Mouse (Mus musculus): ENCODE measurements at regions not wholly inside any gene's neighbourhood (a gene's known extent, or its start where the extent isn't known, plus 50 kb on each side); places are given as distances from the start of the nearest gene placed in this dataset.
A peak's percentile ranks its signal among the peaks of the same experiment; 100 is the strongest.

DNA sequence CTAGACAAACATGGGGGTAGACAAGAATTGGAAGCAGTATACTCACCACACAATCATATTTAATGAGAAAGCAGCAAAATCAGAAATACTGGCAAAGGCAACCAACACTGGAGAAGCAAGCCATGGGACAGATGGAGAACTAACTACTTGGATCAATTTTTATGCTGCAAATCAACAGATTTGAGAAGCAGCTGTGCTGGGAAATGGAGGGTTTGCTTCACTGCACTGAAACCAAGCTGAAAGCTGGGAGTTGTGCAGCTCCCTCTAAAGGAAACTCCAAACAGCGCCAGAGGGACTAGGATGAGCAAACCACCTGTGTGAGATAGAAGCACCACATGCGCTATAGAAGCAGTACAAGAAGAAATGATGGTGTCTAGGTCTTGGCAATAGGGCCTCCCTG lies 1246.0 kb downstream of the Lrfn5 start:
- DNase-seq (ENCODE audit: extremely low read depth, low read depth), result no peak

DNA sequence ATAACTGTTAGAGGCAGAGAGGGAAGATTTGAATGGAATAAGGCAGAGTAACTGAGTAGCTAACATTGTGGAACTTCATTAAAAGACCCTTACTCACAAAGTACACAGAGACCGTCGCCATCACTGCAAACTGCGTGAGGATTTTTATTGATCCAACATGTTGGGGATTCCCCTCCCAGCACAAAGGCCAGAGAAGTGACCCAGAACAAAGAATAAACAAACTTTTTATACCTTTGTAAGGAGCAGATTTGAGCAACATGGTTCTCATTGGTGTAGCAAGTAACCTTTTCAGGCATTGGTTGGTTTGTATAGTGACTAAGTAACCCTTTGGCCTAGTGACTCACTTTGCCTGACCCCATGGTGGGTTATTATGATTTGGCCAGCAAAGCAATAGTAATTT lies 1246.9 kb downstream of the Lrfn5 start:
- no peak for DNase-seq (ENCODE audit: extremely low read depth, low read depth)

DNA sequence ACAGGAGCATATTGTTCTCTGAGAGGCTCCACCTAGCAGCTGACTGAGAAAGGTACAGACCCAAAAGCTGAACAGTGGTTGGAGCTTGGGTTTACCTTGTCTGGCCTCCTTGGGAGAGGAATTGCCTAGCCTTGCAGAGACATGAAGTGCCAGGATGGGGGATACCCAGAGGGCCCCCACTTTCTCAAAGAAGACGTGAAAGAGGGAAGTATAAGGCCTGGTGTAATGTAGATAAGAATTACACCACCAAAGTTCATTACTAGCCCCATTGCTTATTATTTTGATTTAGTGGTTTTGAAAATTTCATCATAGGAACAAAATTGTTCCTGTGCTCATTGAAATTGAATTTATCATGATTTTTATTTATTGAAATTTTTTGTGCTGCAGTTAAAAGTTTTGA lies 1253.0 kb downstream of the Lrfn5 start:
- peak; percentile 42 for DNase-seq (ENCODE audit: extremely low read depth, low read depth)

DNA sequence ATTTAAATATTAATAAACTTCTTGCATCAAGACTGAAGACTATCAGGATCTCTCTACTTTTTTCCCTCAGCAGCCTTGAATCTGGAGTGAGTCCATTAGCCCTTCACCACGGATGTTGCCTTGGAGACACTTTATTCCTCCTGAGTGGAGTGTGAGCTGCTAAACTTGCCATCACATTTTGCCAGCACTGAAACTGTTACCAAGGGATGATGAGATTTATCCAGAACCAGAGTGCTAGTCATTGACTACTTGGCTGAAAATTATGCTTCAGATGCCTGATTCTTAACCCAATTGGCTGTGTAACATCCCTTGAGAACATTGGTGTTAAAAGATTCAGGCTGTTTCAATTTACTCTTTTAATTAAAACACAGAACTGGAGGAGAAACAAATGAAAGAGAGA lies 1289.8 kb downstream of the Lrfn5 start:
- DNase-seq (ENCODE audit: extremely low read depth, low read depth), result no peak
